Mouse (Mus musculus) lung, embryonic 14.5 days (tissue): Measurements from ENCODE around the gene Axl. TPM values are rescaled to one million over a fixed set of nuclear protein-coding genes. Genes with fewer than 3 reads are reported as not detected.
A peak's percentile ranks its signal among the peaks of the same experiment; 100 is the strongest.

Experiments
- ATAC-seq: fragments of 200-750 bp; cut with Nextera tagmentation; 2 replicates; pipeline ENCODE4 v1.8.0; 2017; ENCODE audit warnings: mild to moderate bottlenecking, moderate TSS enrichment, moderate library complexity; ENCODE audit not compliant: insufficient read depth
- DNase-seq: peaks from one replicate; pipeline ENCODE4 v3.0.0-alpha.2; 2015
- H3K27ac ChIP-seq: fragments of 300-500 bp; sonication (generic); 2 replicates; pipeline ENCODE4 v1.5.1; 2014; ENCODE audit warnings: low read depth, mild to moderate bottlenecking, moderate library complexity
- H3K27me3 ChIP-seq: fragments of 300-500 bp; sonication (generic); 2 replicates; pipeline ENCODE4 v1.6.1; 2014; ENCODE audit warnings: low read length, control low read depth; ENCODE audit not compliant: insufficient read depth
- H3K36me3 ChIP-seq: fragments of 300-500 bp; sonication (generic); 2 replicates; pipeline ENCODE4 v1.6.1; 2014; ENCODE audit warnings: control low read depth; ENCODE audit not compliant: insufficient read depth
- H3K4me1 ChIP-seq: fragments of 300-500 bp; sonication (generic); 2 replicates; pipeline ENCODE4 v1.6.1; 2014; ENCODE audit warnings: antibody characterized with exemption, control low read depth; ENCODE audit not compliant: insufficient read depth
- H3K4me2 ChIP-seq: fragments of 300-500 bp; sonication (generic); 2 replicates; pipeline ENCODE4 v1.6.1; 2014; ENCODE audit warnings: mild to moderate bottlenecking
- H3K4me3 ChIP-seq: fragments of 300-500 bp; sonication (generic); 2 replicates; pipeline ENCODE4 v1.5.1; 2014; ENCODE audit warnings: low read depth, low read length
- H3K9ac ChIP-seq: fragments of 300-500 bp; sonication (generic); 2 replicates; pipeline ENCODE4 v1.6.1; 2014
- H3K9me3 ChIP-seq: fragments of 300-500 bp; sonication (generic); 2 replicates; pipeline ENCODE4 v1.6.1; 2016; ENCODE audit warnings: low read depth, low read length, control low read depth
- CTCF ChIP-seq: IDR thresholded peaks from 2 replicates; pipeline ENCODE4 v1.5.1; 2016; ENCODE audit warnings: antibody characterized with exemption, low read depth
- WGBS: fragments of 180-500 bp; shearing (Covaris S2); extraction: QIAGEN DNeasy Blood & Tissue Kit; methylation state at CpG from one replicate; pipeline ENCODE4 v1.1.7; 2014; 5-methylcytosine and 5-hydroxymethylcytosine counted together
- polyA plus RNA-seq: library from polyadenylated mRNA; unstranded; fragments of >200 nt; fragmentation: Nextera tagmentation; extraction: Ambion mirVana; gene quantifications from 2 replicates; pipeline ENCODE4 v1.2.1, GENCODE M21; 2014

The Axl gene
- polyA plus RNA-seq, 1 experiment from 2014 or later: 46.5 TPM

- ATAC-seq: no peak
- no peak overlapping the region for H3K9ac ChIP-seq
- H3K4me2 ChIP-seq: no peak overlapping the region
- no peak for TF ChIP-seq CTCF
- no peak for DNase-seq
- H3K9me3 ChIP-seq: no peaks in the 10 kb centered on the region
- 69% methylated on average over 4 of the region's 4 CpGs for WGBS
- H3K27ac ChIP-seq: no peak overlapping the region
- no peaks in the 10 kb centered on the region for H3K27me3 ChIP-seq
- no peak overlapping the region for H3K4me3 ChIP-seq
- H3K36me3 ChIP-seq: no peaks in the 10 kb centered on the region
- H3K4me1 ChIP-seq: 0 out of 2 replicates have a peak, but pooled peaks cover 9% of the 10 kb centered on the region
These were observed 16.3 kb upstream of the Axl start for GRCm38 (mm10) chr7:25804792-25805191.

DNA sequence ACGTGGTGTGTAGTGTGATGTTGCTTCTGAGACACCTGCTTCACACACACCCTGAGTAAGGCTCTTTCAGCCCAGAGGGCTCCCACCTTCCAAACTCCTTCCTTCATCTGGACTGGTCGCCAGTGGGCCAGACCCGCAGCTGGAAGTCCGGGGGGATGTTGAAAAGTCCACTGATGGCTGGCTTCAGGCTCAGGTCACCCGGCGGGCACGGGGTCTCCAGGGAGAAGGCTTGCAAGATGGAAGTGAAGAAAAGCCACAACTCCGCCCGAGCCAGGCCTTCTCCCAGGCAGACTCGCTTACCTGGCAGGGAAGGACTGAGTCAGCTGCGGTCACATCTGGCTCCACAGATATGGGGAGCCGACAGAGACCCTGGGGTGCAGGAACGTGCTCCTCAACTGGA, 15.0 kb upstream of the Axl start:
- Histone ChIP-seq H3K4me1 (0 out of 2 replicates have a peak, but pooled peaks cover 9% of the 10 kb centered on the region), H3K9ac (no peak overlapping the region), H3K4me3 (no peak overlapping the region), H3K4me2 (no peak overlapping the region), H3K27ac (0 out of 2 replicates have a peak overlapping the region, but pooled peaks have one; percentile 84), H3K9me3 (0 out of 2 replicates have a peak, but pooled peaks cover 2% of the 10 kb centered on the region), H3K36me3 (no peaks in the 10 kb centered on the region), H3K27me3 (no peaks in the 10 kb centered on the region)
- no peak for ATAC-seq
- WGBS: 66% methylated on average over 13 of the region's 13 CpGs
- DNase-seq: no peak
- no peak for TF ChIP-seq CTCF

DNA sequence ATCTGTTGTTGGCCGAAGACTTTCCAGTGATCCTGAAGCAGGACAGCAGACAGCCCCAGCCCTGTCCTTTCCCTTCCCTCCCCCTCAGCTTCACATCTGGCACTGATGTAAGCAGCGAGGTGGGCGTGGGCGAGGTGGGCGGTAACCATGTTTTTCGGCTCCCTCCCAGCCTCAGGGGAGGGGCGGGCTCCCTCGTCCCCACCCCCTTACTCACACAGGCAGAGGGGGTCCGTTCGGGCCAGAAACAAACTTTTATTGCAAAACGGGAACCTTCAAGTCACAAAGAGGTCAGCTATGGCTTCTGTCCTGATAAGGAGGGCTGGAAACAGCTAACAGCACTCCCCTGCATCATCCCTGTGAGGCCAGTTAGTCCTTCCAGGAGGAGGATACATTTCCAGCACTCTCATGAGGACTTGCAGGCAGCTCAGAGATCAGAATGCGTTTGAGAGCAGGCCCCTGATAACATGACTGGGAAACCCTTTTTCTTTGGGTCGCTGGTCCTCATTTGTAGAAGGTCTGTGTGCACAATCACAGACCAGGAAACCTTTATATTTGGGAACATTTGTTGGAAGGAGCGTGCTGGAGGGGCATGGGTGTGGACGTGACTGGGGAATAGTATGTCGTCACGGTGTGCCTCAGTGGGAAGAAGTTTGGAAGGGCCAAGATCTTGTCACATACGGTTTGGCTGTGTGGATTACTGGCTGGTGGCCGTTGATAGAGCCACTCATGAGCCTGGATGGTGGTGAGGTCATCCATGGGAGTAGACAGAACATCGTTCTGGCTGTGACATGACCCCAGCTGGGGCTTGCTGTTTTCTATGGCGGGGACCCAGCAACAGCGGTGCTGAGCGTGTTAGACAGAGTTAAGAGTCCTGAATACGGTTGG, 14.0 kb upstream of the Axl start:
- Histone ChIP-seq H3K27ac (peak overlapping the region; percentile 84), H3K9me3 (0 out of 2 replicates have a peak, but pooled peaks cover 4% of the 10 kb centered on the region), H3K4me1 (0 out of 2 replicates have a peak, but pooled peaks cover 9% of the 10 kb centered on the region), H3K36me3 (no peaks in the 10 kb centered on the region), H3K4me3 (peak overlapping the region; percentile 19), H3K27me3 (no peaks in the 10 kb centered on the region), H3K9ac (peak overlapping the region; percentile 40), H3K4me2 (peak overlapping the region; percentile 47)
- ATAC-seq (peak; percentile 87), DNase-seq (peak; percentile 91)
- 19% methylated on average over 24 of the region's 24 CpGs for WGBS
- TF ChIP-seq CTCF: no peak

GRCm38 (mm10) chr7:25801031-25801430, 12.5 kb upstream of the Axl start:
- Histone ChIP-seq H3K9ac (no peak overlapping the region), H3K4me2 (no peak overlapping the region), H3K27me3 (no peaks in the 10 kb centered on the region), H3K27ac (no peak overlapping the region), H3K9me3 (0 out of 2 replicates have a peak, but pooled peaks cover 4% of the 10 kb centered on the region), H3K36me3 (no peaks in the 10 kb centered on the region), H3K4me3 (no peak overlapping the region), H3K4me1 (0 out of 2 replicates have a peak, but pooled peaks cover 9% of the 10 kb centered on the region)
- WGBS: 86% methylated on average over 6 of the region's 6 CpGs
- TF ChIP-seq CTCF: no peak
- ATAC-seq: no peak
- DNase-seq: no peak

GRCm38 (mm10) chr7:25799369-25799768, 10.9 kb upstream of the Axl start:
- Histone ChIP-seq H3K9ac (no peak overlapping the region), H3K4me1 (0 out of 2 replicates have a peak, but pooled peaks cover 9% of the 10 kb centered on the region), H3K4me3 (no peak overlapping the region), H3K27me3 (no peaks in the 10 kb centered on the region), H3K9me3 (0 out of 2 replicates have a peak, but pooled peaks cover 4% of the 10 kb centered on the region), H3K4me2 (no peak overlapping the region), H3K27ac (no peak overlapping the region), H3K36me3 (no peaks in the 10 kb centered on the region)
- no peak for TF ChIP-seq CTCF
- DNase-seq (no peak), ATAC-seq (no peak)
- WGBS: 63% methylated on average over 1 of the region's 1 CpGs

GRCm38 (mm10) chr7:25798540-25798939, 10.0 kb upstream of the Axl start:
- no peak overlapping the region for H3K4me3 ChIP-seq
- H3K27ac ChIP-seq: no peak overlapping the region
- DNase-seq (no peak), ATAC-seq (no peak)
- 0 out of 2 replicates have a peak, but pooled peaks cover 9% of the 10 kb centered on the region for H3K4me1 ChIP-seq
- H3K9me3 ChIP-seq: 0 out of 2 replicates have a peak, but pooled peaks cover 4% of the 10 kb centered on the region
- H3K27me3 ChIP-seq: no peaks in the 10 kb centered on the region
- TF ChIP-seq CTCF: peak; percentile 53
- H3K9ac ChIP-seq: no peak overlapping the region
- H3K4me2 ChIP-seq: no peak overlapping the region
- H3K36me3 ChIP-seq: no peaks in the 10 kb centered on the region
- WGBS: 93% methylated on average over 2 of the region's 2 CpGs

DNA sequence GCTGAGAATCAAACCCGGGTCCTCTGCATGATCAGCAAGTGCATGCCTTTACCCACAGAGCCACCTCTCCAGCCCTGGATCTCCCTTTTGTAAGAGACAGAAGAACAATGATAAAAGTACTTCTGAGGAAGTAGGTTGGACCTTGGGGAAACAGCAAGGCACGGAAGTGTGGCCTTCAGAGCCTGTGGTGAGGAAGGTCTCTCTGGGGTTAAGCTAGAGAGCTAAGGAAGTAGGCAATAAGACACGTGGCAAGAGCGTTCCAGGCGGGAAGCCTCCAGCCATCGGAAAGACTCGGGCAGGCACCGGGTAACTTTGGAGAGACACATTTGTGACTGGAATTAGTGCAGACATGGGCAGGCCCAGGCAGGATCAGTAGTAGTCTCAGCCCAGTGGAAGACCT, 6.3 kb upstream of the Axl start:
- no peak overlapping the region for H3K27ac ChIP-seq
- 0 out of 2 replicates have a peak, but pooled peaks cover 4% of the 10 kb centered on the region for H3K9me3 ChIP-seq
- no peak overlapping the region for H3K4me2 ChIP-seq
- H3K4me3 ChIP-seq: no peak overlapping the region
- no peaks in the 10 kb centered on the region for H3K27me3 ChIP-seq
- DNase-seq: no peak
- WGBS: 83% methylated on average over 8 of the region's 8 CpGs
- no peak for ATAC-seq
- TF ChIP-seq CTCF: no peak
- no peaks in the 10 kb centered on the region for H3K4me1 ChIP-seq
- H3K9ac ChIP-seq: no peak overlapping the region
- H3K36me3 ChIP-seq: no peaks in the 10 kb centered on the region
